Mouse (Mus musculus) hindbrain, embryonic 16.5 days (tissue): ENCODE results near the gene H2-T22. TPM values are rescaled to one million over a fixed set of nuclear protein-coding genes. Genes with fewer than 3 reads are reported as not detected.

Experiments used
- ATAC-seq: fragments of 200-750 bp; cut with Nextera tagmentation; 2 replicates; pipeline ENCODE4 v1.8.0; 2017; ENCODE audit warnings: moderate TSS enrichment, moderate library complexity
- H3K27ac ChIP-seq: fragments of 300-500 bp; sonication (generic); 2 replicates; pipeline ENCODE4 v1.5.1; 2014; ENCODE audit warnings: low read depth, mild to moderate bottlenecking, control low read depth, low read length, moderate library complexity
- H3K27me3 ChIP-seq: fragments of 300-500 bp; sonication (generic); replicated peaks from 2 replicates; pipeline ENCODE4 v1.6.1; 2014; ENCODE audit warnings: low read length; ENCODE audit not compliant: control insufficient read depth, insufficient read depth
- H3K36me3 ChIP-seq: fragments of 300-500 bp; sonication (generic); 2 replicates; pipeline ENCODE4 v1.6.1; 2014; ENCODE audit warnings: mild to moderate bottlenecking, low read length, moderate library complexity, mixed read lengths; ENCODE audit not compliant: control insufficient read depth, insufficient read depth
- H3K4me1 ChIP-seq: fragments of 300-500 bp; sonication (generic); 2 replicates; pipeline ENCODE4 v1.6.1; 2014; ENCODE audit warnings: low read depth, low read length; ENCODE audit not compliant: control insufficient read depth, insufficient read depth
- H3K4me2 ChIP-seq: fragments of 300-500 bp; sonication (generic); 2 replicates; pipeline ENCODE4 v1.6.1; 2014; ENCODE audit warnings: mild to moderate bottlenecking, low read length, control low read depth, moderate library complexity
- H3K4me3 ChIP-seq: fragments of 300-500 bp; sonication (generic); 2 replicates; pipeline ENCODE4 v1.5.1; 2014; ENCODE audit warnings: mild to moderate bottlenecking, low read length, control low read depth, moderate library complexity
- H3K9ac ChIP-seq: fragments of 300-500 bp; sonication (generic); 2 replicates; pipeline ENCODE4 v1.6.1; 2014; ENCODE audit warnings: low read depth, mild to moderate bottlenecking, control low read depth, low read length, moderate library complexity
- H3K9me3 ChIP-seq: fragments of 300-500 bp; sonication (generic); 2 replicates; pipeline ENCODE4 v1.6.1; 2014; ENCODE audit warnings: mild to moderate bottlenecking, low read length, moderate library complexity; ENCODE audit not compliant: control insufficient read depth
- WGBS: fragments of 180-500 bp; shearing (Covaris S2); extraction: QIAGEN DNeasy Blood & Tissue Kit; methylation state at CpG from one replicate; pipeline ENCODE4 v1.1.7; 2014; 5-methylcytosine and 5-hydroxymethylcytosine counted together
- polyA plus RNA-seq: library from polyadenylated mRNA; unstranded; fragments of >200 nt; fragmentation: Nextera tagmentation; extraction: Ambion mirVana; gene quantifications from 2 replicates; pipeline ENCODE4 v1.2.1, GENCODE M21; 2015

H2-T22 gene
- polyA plus RNA-seq, 1 experiment from 2014 or later, result 9.2 TPM

GRCm38 (mm10) chr17:35994175-35994878 lies 48.2 kb downstream of the H2-T22 start:
- H3K4me2 ChIP-seq, result peak overlapping the region; percentile 77
- peak overlapping the region; percentile 70 for H3K27ac ChIP-seq
- WGBS, result 2% methylated on average over 31 of the region's 31 CpGs
- no peaks in the 10 kb centered on the region for H3K9me3 ChIP-seq
- H3K4me1 ChIP-seq, result peaks cover 14% of the 10 kb centered on the region
- H3K36me3 ChIP-seq, result peaks cover 6% of the 10 kb centered on the region
- peak overlapping the region; percentile 59 for H3K4me3 ChIP-seq
- peak overlapping the region; percentile 70 for H3K9ac ChIP-seq
- peak; percentile 71 for ATAC-seq
- no peaks in the 10 kb centered on the region for H3K27me3 ChIP-seq

- Histone ChIP-seq H3K27me3 (no peaks in the 10 kb centered on the region), H3K4me2 (peak overlapping the region; percentile 77), H3K4me3 (peak overlapping the region; percentile 20)
Measured at GRCm38 (mm10) chr17:35993675-35994074, 48.9 kb downstream of the H2-T22 start.

GRCm38 (mm10) chr17:35991781-35992180 lies 50.8 kb downstream of the H2-T22 start:
- no peak overlapping the region for H3K9ac ChIP-seq
- no peak overlapping the region for H3K4me2 ChIP-seq
- no peaks in the 10 kb centered on the region for H3K9me3 ChIP-seq
- peaks cover 26% of the 10 kb centered on the region for H3K36me3 ChIP-seq
- H3K4me1 ChIP-seq, result peaks cover 12% of the 10 kb centered on the region
- WGBS, result 55% methylated on average over 10 of the region's 10 CpGs
- H3K27me3 ChIP-seq, result no peaks in the 10 kb centered on the region
- no peak overlapping the region for H3K4me3 ChIP-seq
- ATAC-seq, result no peak
- H3K27ac ChIP-seq, result no peak overlapping the region

More at GRCm38 (mm10) chr17:35993675-35994074, 48.9 kb downstream of the H2-T22 start:
- Histone ChIP-seq H3K9ac (no peak overlapping the region), H3K4me1 (peaks cover 14% of the 10 kb centered on the region), H3K27ac (no peak overlapping the region), H3K36me3 (peaks cover 12% of the 10 kb centered on the region), H3K9me3 (no peaks in the 10 kb centered on the region)
- ATAC-seq, result peak; percentile 78
- WGBS, result 6% methylated on average over 17 of the region's 17 CpGs

Other genes starting within 250 kb of the H2-T22 start
- 14.5 and 17.2 TPM in 2 replicates for gene Ier3, start 221.1 kb downstream of the H2-T22 start, polyA plus RNA-seq
- 131 and 150 TPM in 2 replicates for gene Flot1, start 219.5 kb downstream of the H2-T22 start, polyA plus RNA-seq
- 1,705 and 1,762 TPM in 2 replicates for gene Tubb5, start 204.4 kb downstream of the H2-T22 start, polyA plus RNA-seq
- 9.3 and 11.2 TPM in 2 replicates for gene Mdc1, start 201.2 kb downstream of the H2-T22 start, polyA plus RNA-seq
- 20.8 and 22.3 TPM in 2 replicates for gene Nrm, start 181.4 kb downstream of the H2-T22 start, polyA plus RNA-seq
- 18.9 and 24.4 TPM in 2 replicates for gene Ppp1r18, start 177.2 kb downstream of the H2-T22 start, polyA plus RNA-seq
- 25.0 and 33.3 TPM in 2 replicates for gene Dhx16, start 162.9 kb downstream of the H2-T22 start, polyA plus RNA-seq
- gene 2310061I04Rik, start 145.3 kb downstream of the H2-T22 start, polyA plus RNA-seq, result 67.4 and 77.4 TPM in 2 replicates
- 287 and 393 TPM in 2 replicates for gene Atat1, start 132.7 kb downstream of the H2-T22 start, polyA plus RNA-seq
- 59.6 and 67.4 TPM in 2 replicates for gene Mrps18b, start 126.4 kb downstream of the H2-T22 start, polyA plus RNA-seq
- gene Ppp1r10, start 126.3 kb downstream of the H2-T22 start, polyA plus RNA-seq, result 32.7 and 40.2 TPM in 2 replicates
- 73.9 and 84.6 TPM in 2 replicates for gene Abcf1, start 73.0 kb downstream of the H2-T22 start, polyA plus RNA-seq
- 74.1 and 75.1 TPM in 2 replicates for gene Gnl1, start 62.9 kb downstream of the H2-T22 start, polyA plus RNA-seq
- gene Prr3, start 62.5 kb downstream of the H2-T22 start, polyA plus RNA-seq, result 93.3 and 93.7 TPM in 2 replicates
- gene H2-T24, start 22.2 kb downstream of the H2-T22 start, polyA plus RNA-seq, result 9.6 and 10.3 TPM in 2 replicates
- 5.0 and 5.1 TPM in 2 replicates for gene H2-T23, start 9.9 kb downstream of the H2-T22 start, polyA plus RNA-seq
- gene Gm6034, start 214 bp upstream of the H2-T22 start, polyA plus RNA-seq, result not detected in 2 replicates
- gene Gm11127, start 15.6 kb upstream of the H2-T22 start, polyA plus RNA-seq, result not detected in 2 replicates
- not detected in 2 replicates for gene Gm19684, start 78.9 kb upstream of the H2-T22 start, polyA plus RNA-seq
- gene Gm7030, start 86.7 kb upstream of the H2-T22 start, polyA plus RNA-seq, result not detected in 2 replicates
- not detected in 2 replicates for gene Gm8909, start 125.8 kb upstream of the H2-T22 start, polyA plus RNA-seq
- not detected in 2 replicates for gene H2-T3, start 147.5 kb upstream of the H2-T22 start, polyA plus RNA-seq
- 117 and 131 TPM in 2 replicates for gene Rpp21, start 215.3 kb upstream of the H2-T22 start, polyA plus RNA-seq
- 22.1 and 25.4 TPM in 2 replicates for gene Trim39, start 229.5 kb upstream of the H2-T22 start, polyA plus RNA-seq
- gene H2-M10.2, start 243.7 kb upstream of the H2-T22 start, polyA plus RNA-seq, result 0.14 and 0.19 TPM in 2 replicates